Mouse (Mus musculus): ENCODE measurements at regions not wholly inside any gene's neighbourhood (a gene's known extent, or its start where the extent isn't known, plus 50 kb on each side); places are given as distances from the start of the nearest gene placed in this dataset.

- DNase-seq (ENCODE audit: low read depth), result no peak
- TF ChIP-seq CTCF (IDR thresholded peaks at IDR 0.05; ENCODE audit: borderline replicate concordance, extremely low read depth, insufficient read depth, insufficient read length), result no peak
- TF ChIP-seq POLR2A (IDR thresholded peaks at IDR 0.05; ENCODE audit: borderline replicate concordance, extremely low read depth, insufficient read depth, insufficient read length, poor library complexity, severe bottlenecking), result no peak
Observed at GRCm38 (mm10) chr19:14197864-14198263, 284.5 kb downstream of the Olfr1505 start.

- no peak for DNase-seq (ENCODE audit: low read depth)
- TF ChIP-seq CTCF (IDR thresholded peaks at IDR 0.05; ENCODE audit: borderline replicate concordance, extremely low read depth, insufficient read depth, insufficient read length) (no peak), POLR2A (IDR thresholded peaks at IDR 0.05; ENCODE audit: borderline replicate concordance, extremely low read depth, insufficient read depth, insufficient read length, poor library complexity, severe bottlenecking) (no peak)
Observed at GRCm38 (mm10) chr19:14220507-14220909, 307.2 kb downstream of the Olfr1505 start.

GRCm38 (mm10) chr19:14225061-14225696, 311.8 kb downstream of the Olfr1505 start:
- DNase-seq (ENCODE audit: low read depth), result peak; percentile 50
- TF ChIP-seq POLR2A (IDR thresholded peaks at IDR 0.05; ENCODE audit: borderline replicate concordance, extremely low read depth, insufficient read depth, insufficient read length, poor library complexity, severe bottlenecking) (no peak), CTCF (IDR thresholded peaks at IDR 0.05; ENCODE audit: borderline replicate concordance, extremely low read depth, insufficient read depth, insufficient read length) (no peak)

- no peak for TF ChIP-seq POLR2A (IDR thresholded peaks at IDR 0.05; ENCODE audit: borderline replicate concordance, extremely low read depth, insufficient read depth, insufficient read length, poor library complexity, severe bottlenecking)
- no peak for TF ChIP-seq CTCF (IDR thresholded peaks at IDR 0.05; ENCODE audit: borderline replicate concordance, extremely low read depth, insufficient read depth, insufficient read length)
- DNase-seq (ENCODE audit: low read depth), result peak; percentile 57
Observed at GRCm38 (mm10) chr19:14225787-14226186, 312.5 kb downstream of the Olfr1505 start.

GRCm38 (mm10) chr19:14226521-14226920, 313.2 kb downstream of the Olfr1505 start:
- DNase-seq (ENCODE audit: low read depth), result peak; percentile 28

GRCm38 (mm10) chr19:14243565-14243964, 330.2 kb downstream of the Olfr1505 start:
- TF ChIP-seq CTCF (IDR thresholded peaks at IDR 0.05; ENCODE audit: borderline replicate concordance, extremely low read depth, insufficient read depth, insufficient read length) (no peak), POLR2A (IDR thresholded peaks at IDR 0.05; ENCODE audit: borderline replicate concordance, extremely low read depth, insufficient read depth, insufficient read length, poor library complexity, severe bottlenecking) (no peak)
- peak; percentile 53 for DNase-seq (ENCODE audit: low read depth)

More at GRCm38 (mm10) chr19:14226521-14226920, 313.2 kb downstream of the Olfr1505 start:
- no peak for TF ChIP-seq CTCF (IDR thresholded peaks at IDR 0.05; ENCODE audit: borderline replicate concordance, extremely low read depth, insufficient read depth, insufficient read length)
- no peak for TF ChIP-seq POLR2A (IDR thresholded peaks at IDR 0.05; ENCODE audit: borderline replicate concordance, extremely low read depth, insufficient read depth, insufficient read length, poor library complexity, severe bottlenecking)

GRCm38 (mm10) chr19:14246973-14247614, 333.8 kb downstream of the Olfr1505 start:
- TF ChIP-seq CTCF (IDR thresholded peaks at IDR 0.05; ENCODE audit: borderline replicate concordance, extremely low read depth, insufficient read depth, insufficient read length), result no peak
- no peak for TF ChIP-seq POLR2A (IDR thresholded peaks at IDR 0.05; ENCODE audit: borderline replicate concordance, extremely low read depth, insufficient read depth, insufficient read length, poor library complexity, severe bottlenecking)
- DNase-seq (ENCODE audit: low read depth), result peak; percentile 88

GRCm38 (mm10) chr19:14247979-14248378, 334.6 kb downstream of the Olfr1505 start:
- DNase-seq (ENCODE audit: low read depth), result peak; percentile 80
- TF ChIP-seq CTCF (IDR thresholded peaks at IDR 0.05; ENCODE audit: borderline replicate concordance, extremely low read depth, insufficient read depth, insufficient read length), result no peak
- TF ChIP-seq POLR2A (IDR thresholded peaks at IDR 0.05; ENCODE audit: borderline replicate concordance, extremely low read depth, insufficient read depth, insufficient read length, poor library complexity, severe bottlenecking), result no peak

GRCm38 (mm10) chr19:14258621-14259051, 339.2 kb downstream of the Tle4 start:
- DNase-seq (ENCODE audit: low read depth), result peak; percentile 88
- TF ChIP-seq CTCF (IDR thresholded peaks at IDR 0.05; ENCODE audit: borderline replicate concordance, extremely low read depth, insufficient read depth, insufficient read length), result peak; percentile 19; the same call in 1 of the 2 replicates
- TF ChIP-seq POLR2A (IDR thresholded peaks at IDR 0.05; ENCODE audit: borderline replicate concordance, extremely low read depth, insufficient read depth, insufficient read length, poor library complexity, severe bottlenecking), result no peak

- no peak for TF ChIP-seq CTCF (IDR thresholded peaks at IDR 0.05; ENCODE audit: borderline replicate concordance, extremely low read depth, insufficient read depth, insufficient read length)
- no peak for TF ChIP-seq POLR2A (IDR thresholded peaks at IDR 0.05; ENCODE audit: borderline replicate concordance, extremely low read depth, insufficient read depth, insufficient read length, poor library complexity, severe bottlenecking)
- DNase-seq (ENCODE audit: low read depth), result no peak
Observed at GRCm38 (mm10) chr19:14259223-14259622, 338.6 kb downstream of the Tle4 start.

GRCm38 (mm10) chr19:14289331-14289737, 308.5 kb downstream of the Tle4 start:
- DNase-seq (ENCODE audit: low read depth), result peak; percentile 69
- TF ChIP-seq POLR2A (IDR thresholded peaks at IDR 0.05; ENCODE audit: borderline replicate concordance, extremely low read depth, insufficient read depth, insufficient read length, poor library complexity, severe bottlenecking) (no peak), CTCF (IDR thresholded peaks at IDR 0.05; ENCODE audit: borderline replicate concordance, extremely low read depth, insufficient read depth, insufficient read length) (no peak)

GRCm38 (mm10) chr19:14290911-14291310, 306.9 kb downstream of the Tle4 start:
- DNase-seq (ENCODE audit: low read depth), result peak; percentile 75
- TF ChIP-seq POLR2A (IDR thresholded peaks at IDR 0.05; ENCODE audit: borderline replicate concordance, extremely low read depth, insufficient read depth, insufficient read length, poor library complexity, severe bottlenecking) (no peak), CTCF (IDR thresholded peaks at IDR 0.05; ENCODE audit: borderline replicate concordance, extremely low read depth, insufficient read depth, insufficient read length) (peak; percentile 13; the same call in 1 of the 2 replicates)
